Mouse (Mus musculus): ENCODE data around the gene Cactin.

The Cactin gene

DNA sequence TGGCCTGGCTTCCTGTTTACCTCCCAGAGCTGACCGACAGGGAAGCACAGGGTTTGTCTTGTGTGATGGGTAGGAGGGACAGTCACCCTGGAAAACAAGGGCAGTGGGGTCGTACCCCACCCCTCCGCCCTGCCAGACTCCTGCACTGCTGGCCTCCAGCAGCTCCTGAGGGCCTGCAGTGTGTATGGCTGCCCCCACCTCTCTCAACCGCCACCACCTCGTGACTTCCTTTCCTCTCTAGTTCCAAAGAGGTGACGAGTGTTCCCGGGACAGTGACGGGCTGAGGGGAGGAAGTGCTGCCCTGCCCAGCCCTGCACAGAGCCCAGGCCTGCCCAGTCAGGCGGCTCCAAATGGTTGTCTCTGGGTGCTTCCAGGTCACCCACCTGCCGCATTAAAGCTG is 23.1 kb upstream of the Cactin start:
- DNase-seq (ENCODE audit: low spot score in 2 of 2): no peak

GRCm38 (mm10) chr10:81298369-81299100 is 22.4 kb upstream of the Cactin start:
- peak; percentile 70 to 81 for DNase-seq (ENCODE audit: low spot score in 2 of 2)

- no peak for DNase-seq (ENCODE audit: low spot score in 2 of 2)
Observed at GRCm38 (mm10) chr10:81299585-81300351, 21.1 kb upstream of the Cactin start.

- no peak for DNase-seq (ENCODE audit: low spot score in 2 of 2)
Observed at GRCm38 (mm10) chr10:81300352-81300907, 20.5 kb upstream of the Cactin start.

DNA sequence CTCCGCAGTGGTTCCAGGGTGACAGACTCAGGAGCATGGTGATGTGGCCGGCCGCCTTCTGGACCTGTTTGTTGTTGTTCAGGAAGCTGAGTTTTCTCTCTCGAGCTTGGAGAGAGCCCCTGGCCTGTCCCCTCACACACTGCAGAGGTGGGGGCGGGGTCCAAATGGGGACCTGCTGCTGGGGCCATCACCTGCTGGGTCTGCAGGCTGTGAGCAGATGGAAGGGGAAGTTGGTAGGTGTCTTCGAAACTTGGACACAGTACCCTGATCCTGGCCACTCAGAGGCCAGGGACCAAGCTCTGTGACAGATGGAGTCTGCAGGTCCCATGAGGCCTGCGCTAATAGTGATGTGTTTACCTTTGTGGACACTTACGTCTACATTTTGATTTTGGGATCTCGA is 19.6 kb upstream of the Cactin start:
- DNase-seq (ENCODE audit: low spot score in 2 of 2): no peak

- DNase-seq (ENCODE audit: low spot score in 2 of 2): no peak
Observed at GRCm38 (mm10) chr10:81302288-81302687, 18.6 kb upstream of the Cactin start.

GRCm38 (mm10) chr10:81302781-81303218 is 18.1 kb upstream of the Cactin start:
- DNase-seq (ENCODE audit: low spot score in 2 of 2): peak; percentile 76 to 80

GRCm38 (mm10) chr10:81303258-81303657 is 17.6 kb upstream of the Cactin start:
- no peak for DNase-seq (ENCODE audit: low spot score in 2 of 2)

- DNase-seq (ENCODE audit: low spot score in 2 of 2): no peak
Observed at GRCm38 (mm10) chr10:81303761-81304160, 17.1 kb upstream of the Cactin start.

DNA sequence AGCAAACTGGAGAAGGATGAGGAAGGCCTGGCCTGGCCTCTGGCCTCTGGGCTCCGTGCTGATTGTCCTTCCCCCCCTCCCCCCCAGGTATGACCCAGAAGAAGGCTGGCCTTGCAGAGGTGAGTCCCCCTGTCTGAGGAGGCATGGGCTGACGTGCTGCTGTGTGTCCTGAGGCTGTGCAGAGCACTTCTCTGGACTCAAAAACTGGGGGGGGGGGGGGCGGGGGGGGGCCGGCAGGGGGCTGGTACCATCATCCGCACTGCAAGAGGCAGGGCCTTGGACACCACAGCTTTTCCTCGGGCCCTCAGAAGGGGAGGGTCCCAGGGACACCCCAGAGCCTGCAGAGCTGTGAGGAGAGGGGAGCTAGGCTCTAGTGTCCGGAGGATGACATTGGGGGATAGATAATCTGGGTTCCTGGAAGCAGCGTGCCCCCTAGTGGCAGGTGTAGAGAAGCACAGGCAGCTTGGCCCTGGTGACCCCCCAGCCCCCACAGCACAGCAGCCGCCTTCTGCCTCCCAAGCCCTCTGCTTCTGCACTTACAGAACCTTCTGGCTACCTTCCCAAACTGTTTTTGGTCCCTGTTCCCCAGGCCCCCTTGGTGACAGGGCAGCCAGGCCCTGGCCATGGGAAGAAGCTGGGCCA is 16.2 kb upstream of the Cactin start:
- no peak for DNase-seq (ENCODE audit: low spot score in 2 of 2)

DNA sequence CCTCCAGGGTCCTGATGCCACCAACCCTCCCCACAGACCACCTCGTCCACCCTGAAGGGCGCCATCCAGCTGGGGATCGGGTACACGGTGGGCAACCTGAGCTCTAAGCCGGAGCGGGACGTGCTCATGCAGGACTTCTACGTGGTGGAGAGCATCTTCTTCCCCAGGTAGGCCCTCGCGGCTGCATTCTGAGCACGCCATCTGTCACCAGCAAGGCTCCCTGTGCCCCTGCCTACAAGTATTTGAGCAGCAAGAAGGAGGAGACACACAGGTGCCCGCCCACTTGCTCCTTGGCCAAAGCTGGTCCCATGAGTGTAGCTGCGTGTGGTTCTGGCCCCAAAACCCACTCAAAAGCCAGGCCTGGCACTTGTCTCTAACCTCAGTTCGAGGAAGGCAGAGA is 15.2 kb upstream of the Cactin start:
- DNase-seq (ENCODE audit: low spot score in 2 of 2): no peak

DNA sequence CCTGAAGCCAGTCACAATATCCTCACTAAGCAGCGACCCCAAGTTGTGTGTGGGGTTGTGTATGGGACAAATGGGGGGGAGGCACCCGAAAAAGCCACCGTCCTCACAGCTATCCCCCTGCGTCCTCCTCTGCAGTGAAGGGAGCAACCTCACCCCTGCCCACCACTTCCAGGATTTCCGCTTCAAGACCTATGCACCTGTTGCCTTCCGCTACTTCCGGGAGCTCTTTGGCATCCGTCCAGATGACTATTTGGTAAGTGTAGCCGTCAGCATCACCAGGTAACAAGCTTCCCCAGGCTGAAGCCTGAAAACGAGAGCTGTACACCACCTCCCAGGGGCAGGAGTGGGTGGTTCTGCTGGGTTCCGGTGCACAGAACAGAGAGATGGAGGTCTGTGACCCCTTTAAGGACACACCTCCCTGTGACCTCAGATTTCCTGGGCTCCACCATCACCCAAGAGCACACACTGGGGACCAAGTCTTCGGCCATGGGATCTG is 14.7 kb upstream of the Cactin start:
- DNase-seq (ENCODE audit: low spot score in 2 of 2): no peak

DNA sequence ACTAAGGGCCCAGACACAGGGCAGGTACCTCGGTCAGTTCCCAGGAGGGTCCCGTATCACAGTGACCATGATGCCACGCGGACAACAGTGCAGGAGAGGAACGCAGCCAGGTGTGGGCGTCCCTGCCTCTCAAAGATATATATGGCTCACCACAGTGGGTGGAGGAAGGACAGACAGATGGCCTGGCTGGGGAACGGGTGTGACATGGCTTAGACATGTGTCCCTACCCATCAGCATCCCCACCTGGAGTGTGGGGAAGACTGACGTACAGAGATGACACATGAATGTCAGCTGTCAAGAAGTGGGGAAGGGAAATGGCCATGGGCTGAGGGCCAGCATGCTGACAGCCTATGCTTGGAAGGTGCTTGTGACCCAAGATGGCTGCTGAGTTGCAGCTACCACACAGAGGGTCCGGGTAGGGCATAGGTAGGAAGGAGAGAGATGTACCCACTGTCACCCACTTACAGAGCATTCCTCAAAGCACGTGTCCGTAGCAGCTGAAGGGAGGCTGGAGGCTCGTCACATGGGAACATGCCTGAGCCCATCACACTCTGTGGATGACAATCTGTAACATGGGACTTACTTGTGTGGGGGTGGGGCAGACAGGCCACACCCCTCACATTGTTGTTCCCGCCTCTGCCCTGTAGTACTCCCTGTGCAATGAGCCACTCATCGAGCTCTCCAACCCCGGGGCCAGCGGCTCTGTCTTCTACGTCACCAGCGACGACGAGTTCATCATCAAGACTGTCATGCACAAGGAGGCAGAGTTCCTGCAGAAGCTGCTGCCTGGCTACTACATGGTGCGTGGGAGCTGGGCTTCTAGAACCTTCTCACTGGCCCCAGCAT is 13.8 kb upstream of the Cactin start:
- DNase-seq (ENCODE audit: low spot score in 2 of 2): peak in 1 of 2 experiments; percentile 69

DNA sequence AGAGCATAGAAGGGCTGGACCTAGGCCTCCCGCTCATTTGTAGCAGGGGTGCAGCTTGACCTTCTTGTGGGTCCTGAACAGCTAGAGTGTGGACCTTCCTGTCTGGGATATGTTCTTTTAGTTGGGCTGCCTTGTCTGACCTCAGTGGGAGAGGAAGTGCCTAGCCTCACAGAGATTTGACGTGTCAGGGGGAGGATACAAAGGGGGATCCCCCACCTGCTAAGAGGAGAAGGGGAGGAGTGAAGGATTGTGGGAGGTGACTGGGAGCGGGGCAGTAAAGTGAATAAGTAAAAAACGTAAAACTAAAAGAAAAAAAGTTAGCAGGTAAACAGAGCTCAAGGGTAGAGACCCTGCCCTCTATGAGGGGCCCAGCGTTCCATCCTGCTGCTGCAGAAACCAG is 11.3 kb upstream of the Cactin start:
- DNase-seq (ENCODE audit: low spot score in 2 of 2): no peak

DNA sequence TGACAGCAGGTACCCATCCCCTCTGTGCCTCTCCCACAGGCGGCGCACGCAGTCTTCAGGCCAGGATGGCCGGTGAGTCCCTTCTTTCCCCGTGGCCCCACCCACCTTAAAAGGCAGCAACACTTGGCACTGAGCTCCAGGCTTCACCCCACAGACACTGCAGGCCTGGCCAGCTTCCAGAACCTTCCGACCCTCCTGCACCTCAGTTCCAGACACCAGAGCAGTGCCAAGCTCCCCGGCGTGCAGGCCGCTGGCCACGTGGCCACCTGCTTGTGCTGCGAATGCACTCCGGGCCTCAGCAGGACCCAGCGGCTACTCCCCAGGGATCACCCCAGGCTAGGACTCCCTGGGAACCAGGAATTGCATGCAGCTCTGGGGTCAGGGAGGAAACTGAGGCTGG is 7.3 kb upstream of the Cactin start:
- no peak for DNase-seq (ENCODE audit: low spot score in 2 of 2)

GRCm38 (mm10) chr10:81314201-81314600 is 6.7 kb upstream of the Cactin start:
- no peak for DNase-seq (ENCODE audit: low spot score in 2 of 2)

- no peak for DNase-seq (ENCODE audit: low spot score in 2 of 2)
Observed at GRCm38 (mm10) chr10:81315587-81315986, 5.3 kb upstream of the Cactin start.

DNA sequence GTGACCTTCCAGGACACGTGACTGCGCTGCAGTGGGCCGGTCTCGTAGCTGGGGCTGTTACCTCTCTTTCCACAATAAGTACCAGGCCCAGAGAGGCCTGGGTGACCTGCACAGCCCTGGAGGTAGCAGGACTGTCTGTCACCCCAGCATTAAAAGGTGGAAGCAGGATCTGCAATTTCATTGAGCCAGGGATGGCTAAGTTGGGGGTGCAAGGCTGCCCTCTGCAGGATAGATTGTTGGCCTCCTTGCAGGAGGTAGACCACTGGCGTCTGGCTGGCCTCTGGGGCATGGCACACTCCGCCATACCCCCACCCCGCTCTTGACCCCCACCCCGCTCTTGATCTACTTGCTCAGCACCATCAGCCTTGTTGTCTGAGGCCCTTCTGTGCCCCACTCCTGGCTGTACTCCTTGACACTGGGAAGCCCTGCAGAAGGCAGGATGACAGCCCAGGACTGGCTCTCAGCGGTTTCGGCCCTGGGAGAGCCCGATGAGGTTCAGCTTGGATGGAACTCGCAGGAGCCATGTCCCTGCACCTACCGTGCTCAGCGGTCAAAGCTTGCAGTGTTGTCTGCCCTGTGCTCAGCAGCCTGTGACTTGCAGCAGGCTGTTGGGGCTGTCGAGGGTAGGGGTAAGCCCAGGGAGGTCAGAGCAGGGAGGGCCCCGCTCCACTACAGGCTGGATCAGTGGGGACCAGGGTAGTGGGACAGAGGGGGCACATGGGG is 4.4 kb upstream of the Cactin start:
- DNase-seq (ENCODE audit: low spot score in 2 of 2): no peak

DNA sequence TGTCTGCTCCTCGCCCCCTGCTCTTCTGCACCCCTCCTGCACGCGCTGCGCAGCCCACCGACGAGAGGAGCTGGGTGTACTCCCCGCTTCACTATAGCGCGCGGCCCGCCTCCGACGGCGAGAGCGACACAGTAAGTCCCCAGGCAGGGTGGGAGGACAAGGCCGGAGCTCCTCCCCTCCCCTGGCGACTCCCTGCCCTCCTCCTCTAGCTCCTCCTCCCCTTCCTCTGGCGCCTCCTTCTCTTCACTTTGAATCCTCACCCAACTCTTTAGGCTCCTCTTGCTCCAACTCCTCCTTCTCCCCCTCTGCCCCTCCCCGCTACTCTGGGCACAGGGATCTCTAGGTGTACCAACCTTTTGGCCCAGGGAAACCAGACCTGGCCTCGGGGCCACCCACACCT is 3.6 kb upstream of the Cactin start:
- DNase-seq (ENCODE audit: low spot score in 2 of 2): no peak

DNA sequence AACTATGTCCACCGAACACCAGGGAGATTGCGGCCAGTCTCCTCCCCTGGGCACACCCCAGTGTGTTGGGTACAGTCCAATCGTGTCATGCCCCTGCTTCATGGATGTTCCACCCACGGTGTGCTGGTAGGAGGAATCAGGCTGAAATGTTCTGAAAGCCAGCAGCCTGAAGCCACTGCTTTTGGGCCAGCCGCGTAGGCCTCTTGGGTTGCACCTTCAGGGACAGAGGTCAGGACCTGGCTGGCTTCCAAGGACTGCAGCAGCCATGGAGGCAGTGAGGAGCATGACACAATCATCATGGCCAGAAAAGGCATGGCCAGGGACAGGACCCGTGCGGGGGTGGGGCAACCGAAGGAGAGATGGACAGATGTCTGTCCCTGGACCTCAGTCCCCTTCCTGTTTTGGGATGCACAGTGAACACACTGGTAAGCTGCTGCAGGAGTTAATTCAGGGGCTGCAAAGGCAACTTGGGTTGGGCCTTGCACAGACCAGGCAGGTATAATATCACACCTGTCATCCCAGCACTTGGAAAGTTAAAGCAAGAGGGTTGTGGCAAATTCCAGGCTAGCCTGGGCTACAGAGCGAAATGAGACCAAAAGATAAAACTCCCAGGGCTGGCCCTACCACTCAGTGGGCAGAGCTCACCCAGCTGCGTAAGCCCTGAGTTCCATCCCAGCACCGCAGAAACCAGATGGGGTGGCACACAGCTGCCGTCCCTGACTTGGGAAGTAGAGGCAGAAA is 2.1 kb upstream of the Cactin start:
- DNase-seq (ENCODE audit: low spot score in 2 of 2): no peak
